Mouse (Mus musculus): ENCODE results near the gene Tdp2.
"Not testable (repeated sequence)": the region's sequence is repeated elsewhere in the genome, so short reads cannot be mapped to it uniquely, and the experiment has no call there.

Gene Tdp2

GRCm38 (mm10) chr13:24824647-24825046 is 6.8 kb upstream of the Tdp2 start:
- no peak for DNase-seq (ENCODE audit: low spot score)

- no peak for DNase-seq (ENCODE audit: low spot score)
Measured at GRCm38 (mm10) chr13:24825587-24825986, 5.9 kb upstream of the Tdp2 start.

- no peak for DNase-seq (ENCODE audit: low spot score)
Measured at GRCm38 (mm10) chr13:24826116-24826515, 5.4 kb upstream of the Tdp2 start.

DNA sequence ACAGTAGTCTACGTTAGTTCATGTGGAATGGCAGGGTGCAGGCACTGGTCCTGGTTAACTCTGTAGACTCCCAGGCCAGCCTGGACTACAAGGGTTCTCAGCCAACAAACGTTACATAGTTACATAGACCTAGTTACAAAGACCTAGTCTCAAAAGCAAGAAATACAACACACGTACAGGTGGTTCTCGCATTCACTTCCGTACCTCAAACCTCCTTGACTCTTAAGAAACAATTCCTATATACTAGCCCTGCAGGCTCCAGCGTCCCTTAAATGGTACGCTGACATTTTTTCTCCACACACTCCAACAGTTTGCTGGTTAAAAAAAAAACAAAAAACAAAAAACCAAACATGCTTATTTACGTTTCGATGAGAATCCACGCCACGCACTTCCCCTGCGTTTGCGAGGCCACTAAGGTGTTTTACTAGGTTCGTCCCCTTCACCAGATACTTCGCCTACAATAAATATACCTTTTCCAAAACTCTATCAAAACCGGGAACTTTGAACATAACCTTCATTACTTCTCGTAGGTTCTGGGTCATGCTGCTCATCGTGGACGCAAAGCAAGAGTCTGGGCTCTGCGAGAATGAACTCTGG is 625 bp upstream of the Tdp2 start:
- DNase-seq (ENCODE audit: low spot score): no peak

DNA sequence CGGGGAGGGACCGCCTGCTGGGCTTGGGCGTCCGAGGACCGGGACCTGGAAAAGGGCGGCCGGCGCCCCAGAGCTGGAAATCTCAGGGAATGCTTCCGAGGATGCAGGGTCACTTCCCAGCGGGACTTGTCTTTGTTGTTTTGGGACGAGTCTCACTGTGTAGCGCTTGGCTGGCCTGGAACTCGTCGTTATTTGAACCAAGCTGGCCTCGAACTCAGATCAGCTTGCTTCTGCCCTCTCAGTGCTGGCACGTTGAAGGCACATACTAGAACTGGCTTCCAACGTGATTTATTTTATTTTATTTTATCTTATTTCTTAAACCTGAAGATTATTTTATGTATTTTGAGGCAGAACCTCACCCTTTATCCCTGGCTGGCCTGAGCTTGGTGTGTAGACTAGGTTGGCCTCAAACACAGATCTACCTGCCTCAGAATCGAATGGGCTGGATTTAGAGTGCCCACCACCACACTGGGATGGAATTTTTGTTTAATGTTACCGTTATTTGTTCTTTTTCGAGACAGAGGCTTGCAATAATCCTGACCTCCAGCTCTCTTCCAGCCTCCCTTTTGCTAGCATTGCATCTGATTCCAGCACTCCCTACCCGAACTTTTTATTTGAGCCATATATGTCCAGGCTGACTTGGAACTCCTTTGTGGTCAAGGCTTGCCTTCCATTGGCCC is 792 bp downstream of the Tdp2 start:
- DNase-seq (ENCODE audit: low spot score): no peak

- DNase-seq (ENCODE audit: low spot score): no peak
Measured at GRCm38 (mm10) chr13:24832811-24833155, 1.3 kb downstream of the Tdp2 start.

- DNase-seq (ENCODE audit: low spot score): not testable (repeated sequence)
Measured at GRCm38 (mm10) chr13:24837765-24838164, 6.3 kb downstream of the Tdp2 start.

DNA sequence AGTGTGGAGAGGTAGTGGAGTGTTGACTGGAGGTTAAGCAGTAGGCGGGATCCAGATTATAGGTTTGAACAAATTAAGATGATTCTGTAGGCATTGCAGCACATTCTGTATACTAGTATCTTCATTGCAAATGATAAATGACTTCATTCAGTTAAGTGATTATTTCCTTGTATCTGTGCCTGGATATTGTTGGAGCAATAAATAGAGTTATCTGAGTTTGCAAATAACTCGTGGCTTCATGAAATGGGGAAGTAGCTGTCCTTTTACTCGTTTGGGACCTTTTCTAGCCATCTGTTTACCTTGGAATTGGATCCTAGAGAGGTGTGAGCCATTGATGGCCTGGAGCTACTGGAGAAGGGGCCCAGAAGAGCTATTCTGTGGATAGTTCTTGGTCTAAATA is 8.4 kb downstream of the Tdp2 start:
- no peak for DNase-seq (ENCODE audit: low spot score)

- DNase-seq (ENCODE audit: low spot score): no peak
Measured at GRCm38 (mm10) chr13:24841702-24842101, 10.2 kb downstream of the Tdp2 start.

DNA sequence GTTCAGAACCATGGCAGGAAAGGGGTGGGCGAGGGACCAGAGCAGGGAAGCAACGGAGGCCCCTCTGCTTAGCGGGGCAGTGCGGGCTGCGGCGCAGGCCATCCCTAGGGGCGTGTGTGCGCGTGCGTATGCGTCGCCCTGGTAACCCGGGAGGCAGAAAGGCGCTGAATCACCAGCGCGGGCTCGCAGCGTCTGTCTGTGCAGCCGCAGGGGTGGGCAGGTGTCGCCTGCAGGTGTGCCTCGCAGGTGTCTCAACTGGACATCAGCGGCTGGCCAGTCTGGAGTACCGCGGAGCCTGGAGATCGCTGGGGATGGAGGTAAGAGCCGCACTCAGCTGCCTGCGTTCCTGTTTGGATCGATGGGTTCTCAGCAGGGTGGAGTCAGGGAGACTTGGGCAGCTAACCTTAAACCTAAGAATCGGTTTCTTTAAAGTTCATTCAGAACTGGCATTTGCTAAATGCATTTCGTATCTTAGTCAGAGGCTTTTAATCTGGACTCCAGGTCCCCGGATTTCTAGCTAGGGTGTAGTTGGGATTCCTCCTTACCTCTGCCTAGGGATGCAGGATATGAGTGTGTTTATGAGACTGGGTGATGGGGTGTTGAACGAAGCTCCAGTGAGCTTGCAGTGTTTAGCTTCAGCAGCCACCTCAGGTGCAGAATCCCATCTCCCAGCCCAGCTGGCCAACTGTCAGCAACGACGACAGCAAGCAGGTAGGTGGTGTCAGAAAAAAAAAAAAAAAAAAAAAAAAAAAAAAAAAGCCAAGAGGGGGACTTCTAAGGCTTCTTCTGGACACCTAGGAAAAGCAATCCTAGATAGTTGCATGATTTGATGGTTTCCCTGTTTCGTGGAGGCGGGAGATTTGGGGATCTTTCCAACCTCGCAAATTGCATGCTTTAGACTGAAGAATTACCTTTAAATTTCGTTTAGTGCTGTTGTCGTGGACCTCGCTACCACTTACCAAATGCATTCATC is 13.8 kb downstream of the Tdp2 start, which contains the start of gene D130043K22Rik:
Gene D130043K22Rik, plus strand, starts transcription at position 153 of the 973 bp plus-strand sequence.
- DNase-seq (ENCODE audit: low spot score): no peak

DNA sequence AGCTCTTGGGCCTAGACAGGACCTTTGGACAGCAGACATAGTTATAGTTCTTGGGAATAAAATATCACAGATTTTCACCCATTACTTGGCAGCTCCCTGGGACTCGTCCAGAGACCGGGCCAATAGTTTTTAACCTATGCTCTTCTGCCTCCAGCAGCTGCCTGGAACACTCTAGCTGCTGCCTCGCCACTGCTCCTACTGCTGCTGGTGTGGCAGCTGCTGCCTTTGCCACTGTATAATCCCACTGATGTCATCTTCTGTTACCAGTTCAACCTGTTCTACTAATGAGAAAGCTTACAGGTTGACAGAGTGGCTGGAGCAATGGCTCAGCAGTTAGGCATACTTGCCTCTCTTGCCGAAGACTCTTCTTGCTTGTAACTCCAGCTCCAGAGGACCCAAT is 17.8 kb downstream of the Tdp2 start:
- no peak for DNase-seq (ENCODE audit: low spot score)

- DNase-seq (ENCODE audit: low spot score): no peak
Measured at GRCm38 (mm10) chr13:24851989-24852388, 20.5 kb downstream of the Tdp2 start.

DNA sequence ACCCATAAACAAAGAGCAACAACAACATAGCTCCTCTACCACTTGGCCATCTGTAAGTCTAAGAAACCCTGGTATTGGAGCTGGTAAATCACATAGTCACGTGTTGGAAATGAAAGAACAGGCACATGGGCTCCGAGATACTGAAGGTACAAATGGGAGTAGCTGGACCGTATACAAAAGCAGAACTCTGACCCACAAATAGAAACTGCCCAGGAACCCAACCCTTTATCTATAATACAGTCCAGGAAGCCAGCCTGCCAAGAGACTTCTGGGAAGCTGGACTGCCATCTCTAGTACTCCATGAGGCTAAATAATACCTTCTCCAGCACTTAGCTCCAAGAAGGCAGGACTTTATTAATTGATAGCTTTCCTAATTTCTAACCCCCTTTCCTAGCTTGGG is 21.1 kb downstream of the Tdp2 start:
- no peak for DNase-seq (ENCODE audit: low spot score)

DNA sequence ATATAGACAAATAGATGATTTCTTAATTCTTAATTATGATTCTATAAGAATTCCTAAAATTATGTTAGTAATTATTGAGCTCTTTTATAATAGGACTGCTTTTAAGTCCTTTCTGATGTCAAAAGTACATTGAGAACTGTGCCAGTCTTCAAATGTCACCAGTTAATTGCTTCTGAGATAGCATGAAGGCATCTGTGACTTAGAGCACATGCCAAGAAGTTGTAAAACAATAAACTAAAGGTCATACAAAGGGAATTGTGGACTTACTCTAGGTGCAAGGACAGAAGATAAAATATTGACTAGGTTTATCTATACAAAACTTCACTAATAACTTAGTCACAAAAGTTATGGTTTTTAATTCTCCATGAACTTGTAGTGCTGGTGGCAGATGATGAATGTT is 27.6 kb downstream of the Tdp2 start:
- DNase-seq (ENCODE audit: low spot score): no peak

DNA sequence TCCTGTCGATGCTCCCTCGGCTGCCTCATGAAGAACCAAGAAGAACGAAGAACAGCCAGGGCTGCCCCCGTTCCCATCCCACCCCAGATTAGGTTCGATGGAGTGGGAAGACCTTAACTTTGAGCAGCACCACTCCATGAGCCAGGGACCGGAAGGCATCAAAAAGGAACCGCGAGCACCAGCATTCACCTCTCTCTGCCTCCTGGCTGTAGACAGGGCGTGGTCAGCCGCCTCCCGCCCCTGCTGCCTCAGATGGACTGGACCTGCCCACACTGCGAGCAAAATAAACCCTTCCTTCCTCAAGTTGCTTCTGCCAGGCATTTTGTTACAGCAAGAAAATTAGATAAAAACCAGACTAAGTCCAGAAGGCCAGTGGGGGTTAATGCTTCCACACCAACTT is 29.6 kb downstream of the Tdp2 start:
- DNase-seq (ENCODE audit: low spot score): no peak

DNA sequence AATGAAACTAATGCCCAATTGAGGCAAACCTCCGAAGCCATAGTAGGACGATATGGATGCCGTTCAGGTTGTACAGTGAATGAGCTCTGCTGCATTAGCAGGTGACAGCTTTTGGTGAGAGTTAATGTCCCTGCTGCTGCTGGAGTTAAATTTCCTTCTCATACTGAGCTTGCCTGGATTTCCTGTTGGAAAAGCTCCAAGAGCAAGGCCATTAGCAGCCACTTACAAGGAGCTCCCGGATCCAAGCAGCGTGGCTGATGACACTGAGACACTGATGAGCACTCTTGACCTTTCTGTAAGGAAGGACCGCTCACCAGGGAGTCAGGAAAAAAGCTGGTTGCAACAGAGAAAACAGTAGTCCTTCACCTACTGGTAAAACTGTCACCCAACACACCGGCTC is 30.5 kb downstream of the Tdp2 start:
- no peak for DNase-seq (ENCODE audit: low spot score)

DNA sequence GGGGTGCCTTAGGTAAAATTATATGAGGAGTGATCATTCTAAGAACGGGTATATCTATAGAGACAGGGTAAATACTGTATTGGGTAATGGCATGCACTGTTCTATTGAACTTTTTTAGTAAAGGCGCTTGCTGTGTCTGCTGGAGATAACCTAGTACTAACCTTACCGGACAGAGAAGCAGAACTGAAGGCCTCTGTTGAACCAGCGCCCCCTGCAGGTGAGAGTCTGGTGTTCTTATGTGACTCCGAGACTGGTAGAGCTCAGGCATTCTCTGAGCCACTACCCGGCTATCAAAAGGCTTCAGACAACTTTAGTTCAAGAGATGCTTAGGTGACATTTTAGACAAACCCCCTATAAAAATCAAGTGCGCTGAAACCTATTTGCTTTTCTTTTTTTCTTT is 31.0 kb downstream of the Tdp2 start:
- DNase-seq (ENCODE audit: low spot score): peak; percentile 25

- no peak for DNase-seq (ENCODE audit: low spot score)
Measured at GRCm38 (mm10) chr13:24866430-24867402, 35.2 kb downstream of the Tdp2 start.

DNA sequence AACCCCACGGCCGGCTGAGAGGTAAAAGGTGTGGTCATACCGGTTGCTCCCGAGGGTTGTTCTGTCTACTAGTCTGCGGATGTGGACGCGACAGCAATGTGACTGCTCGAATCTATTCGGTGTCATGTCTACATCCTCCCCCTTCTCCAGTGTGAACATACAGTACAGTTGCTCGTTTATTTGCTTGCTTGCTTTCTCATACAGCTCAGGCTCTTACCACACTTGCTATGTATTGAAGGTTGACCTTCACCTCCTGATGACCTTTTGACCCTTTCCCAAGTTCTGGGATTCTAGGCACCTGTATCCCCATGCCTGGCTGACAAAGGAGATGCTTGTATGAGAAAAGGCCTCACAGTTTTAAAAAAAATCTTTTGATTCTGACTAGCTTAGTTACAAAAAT is 36.3 kb downstream of the Tdp2 start:
- DNase-seq (ENCODE audit: low spot score): no peak

- DNase-seq (ENCODE audit: low spot score): no peak
Measured at GRCm38 (mm10) chr13:24868233-24868632, 36.8 kb downstream of the Tdp2 start.

GRCm38 (mm10) chr13:24879359-24880040 is 48.0 kb downstream of the Tdp2 start:
- no peak for DNase-seq (ENCODE audit: low spot score)

Data from spleen, adult 12 weeks (tissue).